Mouse (Mus musculus) hindbrain, embryonic 14.5 days (tissue): ENCODE data around the gene Gstp2. TPM values are rescaled to one million over a fixed set of nuclear protein-coding genes. Genes with fewer than 3 reads are reported as not detected.

ENCODE experiments used
- ATAC-seq: fragments of 200-750 bp; cut with Nextera tagmentation; 2 replicates; pipeline ENCODE4 v1.8.0; 2017; ENCODE audit warnings: moderate number of reproducible peaks, mild to moderate bottlenecking, moderate TSS enrichment, moderate library complexity; ENCODE audit not compliant: low FRiP score
- DNase-seq: peaks from one replicate; pipeline ENCODE4 v3.0.0-alpha.2; 2015; ENCODE audit warnings: low spot score
- H3K27ac ChIP-seq: fragments of 300-500 bp; sonication (generic); 2 replicates; pipeline ENCODE4 v1.5.1; 2014; ENCODE audit warnings: mild to moderate bottlenecking, moderate library complexity
- H3K27me3 ChIP-seq: fragments of 300-500 bp; sonication (generic); 2 replicates; pipeline ENCODE4 v1.6.1; 2014; ENCODE audit warnings: mild to moderate bottlenecking, low read length, mixed read lengths; ENCODE audit not compliant: control insufficient read depth, insufficient read depth
- H3K36me3 ChIP-seq: fragments of 300-500 bp; sonication (generic); replicated peaks from 2 replicates; pipeline ENCODE4 v1.6.1; 2014; ENCODE audit not compliant: control insufficient read depth, insufficient read depth
- H3K4me1 ChIP-seq: fragments of 300-500 bp; sonication (generic); replicated peaks from 2 replicates; pipeline ENCODE4 v1.6.1; 2014; ENCODE audit warnings: antibody characterized with exemption, low read length, mixed read lengths; ENCODE audit not compliant: control insufficient read depth, insufficient read depth
- H3K4me2 ChIP-seq: fragments of 300-500 bp; sonication (generic); replicated peaks from 2 replicates; pipeline ENCODE4 v1.6.1; 2014; ENCODE audit warnings: mild to moderate bottlenecking, moderate library complexity
- H3K4me3 ChIP-seq: fragments of 300-500 bp; sonication (generic); replicated peaks from 2 replicates; pipeline ENCODE4 v1.5.1; 2014; ENCODE audit warnings: mild to moderate bottlenecking, low read length
- H3K9ac ChIP-seq: fragments of 300-500 bp; sonication (generic); 2 replicates; pipeline ENCODE4 v1.6.1; 2014
- H3K9me3 ChIP-seq: fragments of 300-500 bp; sonication (generic); 2 replicates; pipeline ENCODE4 v1.6.1; 2016; ENCODE audit warnings: low read length; ENCODE audit not compliant: control insufficient read depth
- WGBS: fragments of 180-500 bp; shearing (Covaris S2); extraction: QIAGEN DNeasy Blood & Tissue Kit; methylation state at CpG from one replicate; pipeline ENCODE4 v1.1.7; 2014; 5-methylcytosine and 5-hydroxymethylcytosine counted together
- polyA plus RNA-seq: library from polyadenylated mRNA; unstranded; fragments of >200 nt; fragmentation: Nextera tagmentation; extraction: Ambion mirVana; gene quantifications from 2 replicates; pipeline ENCODE4 v1.2.1, GENCODE M21; 2014

Gstp2 gene
- polyA plus RNA-seq, 1 experiment from 2014 or later, result 1.7 TPM

DNA sequence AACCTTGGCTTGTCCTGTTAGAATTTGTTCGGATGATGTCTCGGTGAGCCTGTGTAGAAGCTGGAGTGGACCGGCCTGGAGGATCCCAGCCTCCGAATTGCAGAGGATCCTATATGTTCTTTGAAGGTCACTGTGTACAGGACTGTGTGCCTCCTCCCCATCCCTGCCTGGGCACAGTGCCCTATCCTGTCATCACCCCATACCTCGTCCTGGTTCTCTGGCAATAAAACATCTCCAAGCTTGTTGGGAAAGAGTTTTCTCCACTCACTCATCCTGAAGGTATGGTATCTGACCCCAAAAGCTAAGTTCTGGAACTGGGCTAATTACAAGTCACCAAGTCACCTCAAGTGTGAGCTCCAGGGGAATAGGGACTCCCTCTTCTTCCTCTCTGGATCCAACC is 41.3 kb upstream of the Gstp2 start:
- no peak overlapping the region for H3K9ac ChIP-seq
- no peaks in the 10 kb centered on the region for H3K4me1 ChIP-seq
- H3K4me3 ChIP-seq, result no peak overlapping the region
- no peaks in the 10 kb centered on the region for H3K9me3 ChIP-seq
- no peak overlapping the region for H3K27ac ChIP-seq
- no peaks in the 10 kb centered on the region for H3K36me3 ChIP-seq
- H3K27me3 ChIP-seq, result no peaks in the 10 kb centered on the region
- ATAC-seq, result no peak
- H3K4me2 ChIP-seq, result no peak overlapping the region
- WGBS, result 90% methylated on average over 5 of the region's 5 CpGs
- no peak for DNase-seq

DNA sequence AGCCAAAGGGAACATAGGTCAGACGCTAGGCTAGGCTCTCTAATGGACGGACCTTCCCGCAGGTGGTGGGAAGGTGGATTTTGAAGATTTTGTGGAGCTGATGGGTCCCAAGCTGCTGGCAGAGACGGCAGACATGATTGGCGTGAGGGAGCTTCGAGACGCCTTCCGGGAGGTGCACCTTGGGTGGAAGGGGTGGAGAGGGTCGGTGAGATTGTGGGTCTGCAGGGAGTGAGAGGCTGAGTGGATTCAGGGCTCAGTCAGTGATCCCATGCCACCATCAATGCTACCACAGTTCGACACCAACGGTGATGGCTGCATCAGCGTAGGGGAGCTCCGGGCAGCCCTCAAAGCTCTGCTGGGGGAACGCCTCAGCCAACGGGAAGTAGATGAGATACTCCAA is 40.3 kb upstream of the Gstp2 start:
- Histone ChIP-seq H3K4me3 (no peak overlapping the region), H3K9me3 (no peaks in the 10 kb centered on the region), H3K4me1 (no peaks in the 10 kb centered on the region), H3K36me3 (no peaks in the 10 kb centered on the region), H3K9ac (no peak overlapping the region), H3K27ac (no peak overlapping the region), H3K27me3 (no peaks in the 10 kb centered on the region), H3K4me2 (no peak overlapping the region)
- DNase-seq, result no peak
- no peak for ATAC-seq
- WGBS, result 90% methylated on average over 15 of the region's 15 CpGs

DNA sequence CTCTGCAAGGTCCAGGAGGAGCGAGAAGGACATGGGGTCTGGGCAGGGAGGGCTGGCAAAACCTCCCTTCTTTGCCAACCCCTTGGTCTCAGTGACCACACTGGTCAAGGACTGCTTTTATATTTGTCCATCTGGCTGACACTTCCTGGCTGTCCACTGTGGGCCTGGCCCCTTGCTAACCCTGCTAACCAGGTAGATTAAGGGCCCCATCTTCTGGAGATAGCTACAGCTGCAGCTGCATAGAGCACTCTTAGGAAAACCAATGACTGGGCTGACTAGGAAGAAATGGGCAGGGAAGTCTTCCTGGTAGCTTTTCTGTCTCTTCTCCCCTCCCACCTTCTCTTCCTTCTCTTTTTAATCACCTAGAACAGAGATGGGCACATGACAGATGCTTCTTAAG is 39.2 kb upstream of the Gstp2 start:
- DNase-seq (no peak), ATAC-seq (no peak)
- Histone ChIP-seq H3K4me3 (no peak overlapping the region), H3K36me3 (no peaks in the 10 kb centered on the region), H3K9me3 (no peaks in the 10 kb centered on the region), H3K9ac (no peak overlapping the region), H3K4me2 (no peak overlapping the region), H3K27me3 (no peaks in the 10 kb centered on the region), H3K4me1 (no peaks in the 10 kb centered on the region), H3K27ac (no peak overlapping the region)
- WGBS, result 94% methylated on average over 1 of the region's 1 CpGs

DNA sequence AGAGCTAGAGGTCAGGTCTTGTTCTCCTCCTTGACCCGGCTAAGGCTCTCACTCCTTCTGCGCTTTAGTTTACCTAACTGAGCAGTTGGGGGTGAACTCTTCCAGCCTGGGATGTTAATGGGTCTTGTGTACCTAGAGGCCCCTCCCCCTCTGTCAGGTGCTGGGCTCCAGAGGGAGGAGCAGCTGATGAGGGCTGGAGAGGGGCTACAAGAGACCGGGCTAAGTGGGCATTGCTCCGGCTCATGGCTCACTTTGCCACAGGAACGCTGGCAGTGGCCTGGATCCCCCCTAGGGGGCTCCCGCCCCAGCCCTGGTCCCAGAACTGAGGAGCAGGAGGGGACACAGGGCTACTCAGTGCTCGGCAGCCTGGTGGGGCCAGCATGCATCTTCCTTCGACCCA is 38.0 kb upstream of the Gstp2 start:
- 29% methylated on average over 8 of the region's 8 CpGs for WGBS
- Histone ChIP-seq H3K4me3 (no peak overlapping the region), H3K9ac (no peak overlapping the region), H3K27ac (no peak overlapping the region), H3K9me3 (no peaks in the 10 kb centered on the region), H3K4me2 (no peak overlapping the region), H3K36me3 (no peaks in the 10 kb centered on the region), H3K27me3 (no peaks in the 10 kb centered on the region), H3K4me1 (no peaks in the 10 kb centered on the region)
- ATAC-seq, result no peak
- no peak for DNase-seq

DNA sequence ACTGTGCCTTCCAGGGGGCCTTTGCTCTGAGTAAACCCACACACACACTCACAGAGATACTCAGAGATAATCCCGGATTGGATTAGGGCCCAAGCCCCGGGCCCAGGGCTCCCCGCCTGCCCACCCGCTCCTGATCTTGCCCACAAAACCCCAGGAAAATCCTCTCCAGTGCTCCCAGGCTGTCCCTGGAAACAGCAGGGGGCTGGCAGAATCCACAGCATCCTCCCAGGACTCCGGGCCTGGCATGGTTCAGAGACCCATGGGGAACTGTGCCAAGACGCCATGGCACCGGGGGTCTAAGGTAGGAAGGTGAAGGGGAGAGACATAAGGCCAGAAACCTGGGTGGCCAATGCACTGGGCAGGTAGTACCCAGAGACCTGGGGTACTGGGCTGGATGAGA is 37.5 kb upstream of the Gstp2 start:
- no peaks in the 10 kb centered on the region for H3K4me1 ChIP-seq
- ATAC-seq, result no peak
- no peaks in the 10 kb centered on the region for H3K9me3 ChIP-seq
- WGBS, result 79% methylated on average over 7 of the region's 7 CpGs
- no peaks in the 10 kb centered on the region for H3K27me3 ChIP-seq
- H3K27ac ChIP-seq, result no peak overlapping the region
- no peak overlapping the region for H3K9ac ChIP-seq
- H3K36me3 ChIP-seq, result no peaks in the 10 kb centered on the region
- H3K4me3 ChIP-seq, result no peak overlapping the region
- DNase-seq, result no peak
- no peak overlapping the region for H3K4me2 ChIP-seq

DNA sequence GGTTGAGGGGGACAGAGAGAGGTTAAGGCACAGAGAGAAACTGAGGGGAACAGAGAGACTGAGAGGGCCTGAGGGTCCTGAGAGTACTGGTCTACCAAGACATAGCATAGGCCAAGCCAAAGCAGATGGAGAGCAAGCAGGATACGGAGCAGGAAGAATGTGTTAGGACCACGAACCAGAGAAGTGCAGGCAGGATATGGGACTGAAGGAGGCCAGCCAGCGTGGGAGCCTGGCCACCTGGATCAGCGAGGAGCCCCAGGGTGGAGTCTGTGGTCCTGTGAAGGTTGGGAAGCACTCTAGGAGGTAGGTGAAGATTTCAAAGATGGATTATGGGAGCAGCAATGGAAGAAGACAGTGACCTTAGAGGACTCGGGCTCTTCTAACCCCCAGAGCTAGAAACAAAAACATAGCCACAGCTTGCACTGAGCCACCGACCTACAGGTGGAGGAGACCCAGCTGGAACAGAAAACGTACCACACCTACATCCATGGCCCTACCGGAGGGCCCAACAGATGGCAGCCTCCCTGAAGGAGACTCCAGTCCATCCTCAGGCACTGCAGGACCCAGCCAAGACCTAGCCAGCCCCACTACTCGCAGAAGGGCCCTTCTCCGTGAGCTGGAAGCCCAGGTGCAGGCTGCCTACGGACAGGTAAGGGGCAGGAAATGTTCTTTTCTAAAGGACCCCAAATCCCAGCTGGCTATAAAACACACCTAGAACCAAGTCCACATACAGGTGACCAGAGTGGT is 36.6 kb upstream of the Gstp2 start:
- H3K36me3 ChIP-seq, result no peaks in the 10 kb centered on the region
- H3K4me2 ChIP-seq, result no peak overlapping the region
- H3K27me3 ChIP-seq, result no peaks in the 10 kb centered on the region
- 92% methylated on average over 11 of the region's 11 CpGs for WGBS
- no peaks in the 10 kb centered on the region for H3K9me3 ChIP-seq
- H3K27ac ChIP-seq, result no peak overlapping the region
- no peak overlapping the region for H3K4me3 ChIP-seq
- no peak for DNase-seq
- H3K4me1 ChIP-seq, result no peaks in the 10 kb centered on the region
- H3K9ac ChIP-seq, result no peak overlapping the region
- ATAC-seq, result no peak

DNA sequence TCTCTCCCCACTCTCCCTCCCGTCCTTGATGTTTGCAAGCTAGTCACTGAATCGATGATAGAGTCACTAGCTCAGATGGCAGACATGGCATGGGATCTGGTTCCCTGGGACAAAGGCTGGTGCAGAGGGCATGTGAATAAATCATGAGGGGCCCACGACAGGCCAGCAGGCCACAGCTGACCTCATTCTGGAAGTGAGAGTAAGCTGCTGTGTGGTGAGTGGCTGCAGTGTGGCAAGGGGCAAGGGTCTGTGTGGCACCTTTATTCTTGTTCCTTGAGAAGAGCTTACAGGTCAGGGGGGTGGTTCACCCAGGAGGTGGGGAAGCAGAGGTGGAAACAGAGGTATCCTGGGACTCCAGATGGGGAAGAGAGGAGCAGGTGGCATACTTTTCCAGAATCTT is 35.6 kb upstream of the Gstp2 start, which contains the start of gene Cabp2:
Cabp2 (plus strand) TSS at position 185 of the 400 bp plus-strand sequence.
- no peak for ATAC-seq
- H3K9me3 ChIP-seq, result no peaks in the 10 kb centered on the region
- no peak within 1 kb of the TSS for H3K4me2 ChIP-seq
- H3K36me3 ChIP-seq, result no peaks in the 10 kb centered on the region
- WGBS, result 54% methylated on average over 3 of the region's 3 CpGs
- no peaks in the 10 kb centered on the region for H3K4me1 ChIP-seq
- H3K9ac ChIP-seq, result no peak within 1 kb of the TSS
- H3K4me3 ChIP-seq, result no peak within 1 kb of the TSS
- no peak within 1 kb of the TSS for H3K27ac ChIP-seq
- H3K27me3 ChIP-seq, result no peaks in the 10 kb centered on the region
- DNase-seq, result no peak

DNA sequence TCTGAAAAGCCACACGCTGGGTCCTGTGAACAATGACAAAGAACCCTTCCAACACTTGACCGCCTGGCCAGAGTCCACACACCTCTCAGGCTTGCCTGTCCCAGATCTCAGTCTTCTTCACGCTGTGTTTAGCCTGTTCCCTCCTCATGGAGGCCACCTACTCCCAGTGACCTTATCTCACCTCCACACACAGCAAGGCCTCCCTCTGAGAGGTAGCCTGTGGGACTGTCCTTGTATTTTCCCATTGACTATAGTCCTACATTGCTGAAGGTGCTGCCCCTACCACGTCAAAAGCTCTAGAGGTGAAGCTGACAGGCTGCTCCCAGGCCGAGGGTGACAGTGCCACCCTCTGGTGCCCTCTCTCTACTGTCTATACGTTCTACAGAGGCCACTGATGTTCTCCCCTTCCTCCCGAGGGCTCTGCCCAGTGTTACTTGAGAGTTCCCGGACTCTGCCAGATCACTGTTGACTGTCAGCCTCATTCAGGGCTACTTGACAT is 34.7 kb upstream of the Gstp2 start:
- H3K27me3 ChIP-seq, result no peaks in the 10 kb centered on the region
- no peaks in the 10 kb centered on the region for H3K4me1 ChIP-seq
- no peaks in the 10 kb centered on the region for H3K9me3 ChIP-seq
- no peak for ATAC-seq
- DNase-seq, result no peak
- H3K4me3 ChIP-seq, result no peak overlapping the region
- 75% methylated on average over 8 of the region's 8 CpGs for WGBS
- no peak overlapping the region for H3K4me2 ChIP-seq
- no peaks in the 10 kb centered on the region for H3K36me3 ChIP-seq
- H3K27ac ChIP-seq, result no peak overlapping the region
- H3K9ac ChIP-seq, result no peak overlapping the region

DNA sequence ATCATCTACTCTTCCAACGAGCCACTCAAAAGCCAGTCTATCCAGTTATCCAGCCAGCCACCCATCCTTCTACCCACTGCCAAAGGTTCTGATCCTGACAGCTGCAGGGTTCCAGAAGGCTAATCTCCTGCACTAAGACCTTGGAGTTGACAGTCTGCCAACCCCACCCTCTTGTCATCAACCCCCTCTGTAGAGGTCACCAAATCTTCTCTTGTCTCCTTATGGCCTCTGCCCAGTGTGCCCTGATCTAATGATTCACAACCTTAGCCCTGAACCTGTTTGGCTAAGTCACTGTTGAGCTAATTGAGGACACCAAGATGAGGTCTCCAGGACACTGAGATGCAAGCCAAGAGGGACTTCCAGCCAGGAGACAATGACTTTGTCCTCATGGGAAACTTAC is 33.8 kb upstream of the Gstp2 start:
- ATAC-seq, result no peak
- 85% methylated on average over 1 of the region's 1 CpGs for WGBS

DNA sequence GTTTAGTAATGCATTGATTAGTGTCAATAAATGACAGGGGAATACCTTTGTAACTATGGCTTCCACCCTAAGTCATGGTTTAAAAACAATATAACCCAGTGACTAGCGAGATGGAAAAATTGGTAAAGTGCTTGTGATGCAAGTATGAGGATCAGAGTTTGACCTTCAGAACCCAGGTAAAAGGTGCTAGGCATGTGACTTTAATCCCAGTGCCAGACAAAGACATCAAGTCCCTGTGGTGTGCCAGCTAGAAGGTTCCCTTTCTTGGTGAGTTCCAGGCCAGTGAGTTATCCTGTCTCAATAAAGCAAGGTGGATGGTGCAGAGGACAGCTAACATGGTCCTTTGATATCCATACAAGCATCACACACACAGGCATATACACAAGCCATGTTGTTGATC is 29.7 kb upstream of the Gstp2 start:
- H3K36me3 ChIP-seq, result no peaks in the 10 kb centered on the region
- H3K9me3 ChIP-seq, result no peaks in the 10 kb centered on the region
- H3K4me2 ChIP-seq, result no peak overlapping the region
- no peak for ATAC-seq
- H3K9ac ChIP-seq, result no peak overlapping the region
- H3K4me1 ChIP-seq, result no peaks in the 10 kb centered on the region
- WGBS, result 79% methylated on average over 1 of the region's 1 CpGs
- no peak overlapping the region for H3K4me3 ChIP-seq
- H3K27ac ChIP-seq, result no peak overlapping the region
- no peaks in the 10 kb centered on the region for H3K27me3 ChIP-seq
- no peak for DNase-seq

More for the DNA sequence above, 33.8 kb upstream of the Gstp2 start:
- Histone ChIP-seq H3K27ac (no peak overlapping the region), H3K9me3 (no peaks in the 10 kb centered on the region), H3K4me1 (no peaks in the 10 kb centered on the region), H3K4me2 (no peak overlapping the region), H3K36me3 (no peaks in the 10 kb centered on the region), H3K27me3 (no peaks in the 10 kb centered on the region), H3K4me3 (no peak overlapping the region), H3K9ac (no peak overlapping the region)
- no peak for DNase-seq
